Mouse (Mus musculus) neural tube, embryonic 11.5 days (tissue): Measurements from ENCODE around the gene Lsm4. TPM values are rescaled to one million over a fixed set of nuclear protein-coding genes. Genes with fewer than 3 reads are reported as not detected.

Source experiments
- ATAC-seq: fragments of 200-750 bp; cut with Nextera tagmentation; 2 replicates; pipeline ENCODE4 v1.8.0; 2017; ENCODE audit warnings: moderate number of reproducible peaks, mild to moderate bottlenecking, moderate TSS enrichment, moderate library complexity; ENCODE audit not compliant: insufficient read depth, low FRiP score, low TSS enrichment
- DNase-seq: peaks from one replicate; pipeline ENCODE4 v3.0.0-alpha.2; 2015; ENCODE audit warnings: low spot score
- H3K27ac ChIP-seq: fragments of 300-500 bp; sonication (generic); 2 replicates; pipeline ENCODE4 v1.5.1; 2014; ENCODE audit warnings: low read depth, mild to moderate bottlenecking, low read length
- H3K27me3 ChIP-seq: fragments of 300-500 bp; sonication (generic); 2 replicates; pipeline ENCODE4 v1.6.1; 2014; ENCODE audit warnings: mild to moderate bottlenecking, low read length, mixed read lengths; ENCODE audit not compliant: control insufficient read depth, insufficient read depth
- H3K36me3 ChIP-seq: fragments of 300-500 bp; sonication (generic); 2 replicates; pipeline ENCODE4 v1.6.1; 2014; ENCODE audit warnings: mild to moderate bottlenecking, low read length, moderate library complexity, mixed read lengths; ENCODE audit not compliant: control insufficient read depth, insufficient read depth
- H3K4me1 ChIP-seq: fragments of 300-500 bp; sonication (generic); 2 replicates; pipeline ENCODE4 v1.6.1; 2014; ENCODE audit warnings: low read length, mixed read lengths; ENCODE audit not compliant: control insufficient read depth, insufficient read depth
- H3K4me2 ChIP-seq: fragments of 300-500 bp; sonication (generic); 2 replicates; pipeline ENCODE4 v1.6.1; 2014; ENCODE audit warnings: low read depth, mild to moderate bottlenecking, moderate library complexity
- H3K4me3 ChIP-seq: fragments of 300-500 bp; sonication (generic); 2 replicates; pipeline ENCODE4 v1.5.1; 2014; ENCODE audit warnings: low read depth, low read length
- H3K9ac ChIP-seq: fragments of 300-500 bp; sonication (generic); 2 replicates; pipeline ENCODE4 v1.6.1; 2014; ENCODE audit warnings: mild to moderate bottlenecking, low read length
- H3K9me3 ChIP-seq: fragments of 300-500 bp; sonication (generic); 2 replicates; pipeline ENCODE4 v1.6.1; 2016; ENCODE audit warnings: low read length; ENCODE audit not compliant: control insufficient read depth
- WGBS: fragments of 180-500 bp; shearing (Covaris S2); extraction: QIAGEN DNeasy Blood & Tissue Kit; methylation state at CpG from one replicate; pipeline ENCODE4 v1.1.7; 2014; 5-methylcytosine and 5-hydroxymethylcytosine counted together
- polyA plus RNA-seq: library from polyadenylated mRNA; unstranded; fragments of >200 nt; fragmentation: Nextera tagmentation; extraction: Ambion mirVana; gene quantifications from 2 replicates; pipeline ENCODE4 v1.2.1, GENCODE M21; 2014

Gene Lsm4
- polyA plus RNA-seq, 1 experiment from 2014 or later = 298 TPM

DNA sequence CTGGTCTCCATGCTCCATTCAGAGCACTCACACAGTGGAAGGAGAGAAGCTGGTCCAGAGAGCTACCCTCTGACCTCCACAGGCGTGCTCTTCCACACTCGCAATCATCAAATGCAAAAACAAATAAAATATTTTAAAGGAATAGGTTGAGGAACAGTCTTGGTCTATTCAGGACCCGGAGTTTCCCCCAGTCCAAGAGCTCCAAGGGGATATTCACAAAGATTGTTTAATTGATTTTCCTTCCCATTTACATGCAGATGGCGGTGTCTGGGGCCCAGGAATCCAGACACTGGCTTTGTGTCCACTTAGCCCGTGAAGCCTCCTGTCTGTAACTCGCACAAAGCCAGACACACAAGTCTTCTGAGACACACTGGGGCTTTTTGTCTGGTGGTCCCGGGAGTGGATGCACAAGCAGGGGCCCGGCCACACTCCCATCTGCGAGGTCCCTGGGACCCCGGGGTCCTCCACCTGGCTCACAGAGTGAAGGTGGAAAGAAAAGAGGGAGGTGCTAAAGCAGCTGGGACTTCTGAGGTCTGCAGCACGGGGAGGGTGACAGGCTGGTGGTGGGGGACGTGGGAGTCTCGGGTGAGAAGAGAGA lies 16.8 kb upstream of the Lsm4 start:
- Histone ChIP-seq H3K27me3 (no peaks in the 10 kb centered on the region), H3K9me3 (no peaks in the 10 kb centered on the region), H3K4me1 (peaks cover 37% of the 10 kb centered on the region), H3K36me3 (peaks cover 3% of the 10 kb centered on the region; the same call in 1 of the 2 replicates), H3K4me2 (peak overlapping the region; percentile 25), H3K9ac (peak overlapping the region; percentile 55), H3K4me3 (no peak overlapping the region), H3K27ac (peak overlapping the region; percentile 96)
- 32% methylated on average over 13 of the region's 13 CpGs for WGBS
- DNase-seq (peak; percentile 84), ATAC-seq (peak; percentile 53)

GRCm38 (mm10) chr8:70657214-70657613 lies 15.8 kb upstream of the Lsm4 start:
- Histone ChIP-seq H3K4me1 (peaks cover 37% of the 10 kb centered on the region), H3K4me2 (peak overlapping the region; percentile 90), H3K9me3 (no peaks in the 10 kb centered on the region), H3K27me3 (no peaks in the 10 kb centered on the region), H3K27ac (peak overlapping the region; percentile 96), H3K9ac (peak overlapping the region; percentile 95), H3K4me3 (peak overlapping the region; percentile 85), H3K36me3 (peaks cover 3% of the 10 kb centered on the region; the same call in 1 of the 2 replicates)
- no peak for DNase-seq
- 88% methylated on average over 3 of the region's 3 CpGs for WGBS
- ATAC-seq = no peak

- Histone ChIP-seq H3K27ac (peak overlapping the region; percentile 96), H3K4me2 (peak overlapping the region; percentile 90), H3K27me3 (no peaks in the 10 kb centered on the region), H3K9ac (peak overlapping the region; percentile 95), H3K4me3 (peak overlapping the region; percentile 85), H3K4me1 (peaks cover 35% of the 10 kb centered on the region), H3K36me3 (peaks cover 3% of the 10 kb centered on the region; the same call in 1 of the 2 replicates), H3K9me3 (no peaks in the 10 kb centered on the region)
- ATAC-seq (no peak), DNase-seq (no peak)
- 65% methylated on average over 2 of the region's 2 CpGs for WGBS
These were observed 15.3 kb upstream of the Lsm4 start for GRCm38 (mm10) chr8:70657739-70658138.

- DNase-seq (peak; percentile 31), ATAC-seq (no peak; the same call in 1 of the 2 replicates)
- WGBS = under 1% methylated on average over 31 of the region's 31 CpGs
- peaks cover 3% of the 10 kb centered on the region; the same call in 1 of the 2 replicates for H3K36me3 ChIP-seq
- peak overlapping the region; percentile 90 for H3K4me2 ChIP-seq
- peaks cover 34% of the 10 kb centered on the region for H3K4me1 ChIP-seq
- H3K4me3 ChIP-seq = peak overlapping the region; percentile 85
- peak overlapping the region; percentile 96 for H3K27ac ChIP-seq
- no peaks in the 10 kb centered on the region for H3K27me3 ChIP-seq
- H3K9ac ChIP-seq = peak overlapping the region; percentile 95
- no peaks in the 10 kb centered on the region for H3K9me3 ChIP-seq
These were observed 14.0 kb upstream of the Lsm4 start for GRCm38 (mm10) chr8:70658897-70659603.

GRCm38 (mm10) chr8:70659604-70660272 lies 13.3 kb upstream of the Lsm4 start:
- Histone ChIP-seq H3K4me2 (peak overlapping the region; percentile 90), H3K9ac (peak overlapping the region; percentile 95), H3K27ac (peak overlapping the region; percentile 96), H3K4me3 (peak overlapping the region; percentile 85), H3K27me3 (no peaks in the 10 kb centered on the region), H3K9me3 (no peaks in the 10 kb centered on the region), H3K4me1 (peaks cover 29% of the 10 kb centered on the region), H3K36me3 (no peaks in the 10 kb centered on the region)
- WGBS = 1% methylated on average over 43 of the region's 44 CpGs
- ATAC-seq = peak; percentile 79
- peak; percentile 96 for DNase-seq

GRCm38 (mm10) chr8:70660273-70660725 lies 12.7 kb upstream of the Lsm4 start, which contains the start of gene Pgpep1:
Gene Pgpep1 (minus strand): TSS chr8:70660388.
- Histone ChIP-seq H3K4me3 (peak within 1 kb of the TSS; percentile 85), H3K9ac (peak within 1 kb of the TSS; percentile 95), H3K4me1 (peaks cover 24% of the 10 kb centered on the region), H3K9me3 (no peaks in the 10 kb centered on the region), H3K4me2 (peak within 1 kb of the TSS; percentile 90), H3K36me3 (no peaks in the 10 kb centered on the region), H3K27me3 (no peaks in the 10 kb centered on the region), H3K27ac (peak within 1 kb of the TSS; percentile 96)
- ATAC-seq (peak; percentile 18; the same call in 1 of the 2 replicates), DNase-seq (peak; percentile 47)
- WGBS = 4% methylated on average over 14 of the region's 14 CpGs

- Histone ChIP-seq H3K27me3 (no peaks in the 10 kb centered on the region), H3K4me1 (peaks cover 9% of the 10 kb centered on the region), H3K36me3 (no peaks in the 10 kb centered on the region), H3K27ac (no peak overlapping the region), H3K9ac (no peak overlapping the region), H3K4me3 (no peak overlapping the region), H3K9me3 (no peaks in the 10 kb centered on the region), H3K4me2 (no peak overlapping the region)
- no peak for ATAC-seq
- 51% methylated on average over 4 of the region's 4 CpGs for WGBS
- DNase-seq = no peak
These were observed 9.4 kb upstream of the Lsm4 start for GRCm38 (mm10) chr8:70663691-70664090.

GRCm38 (mm10) chr8:70664631-70665030 lies 8.4 kb upstream of the Lsm4 start:
- H3K4me1 ChIP-seq = peaks cover 6% of the 10 kb centered on the region
- H3K4me2 ChIP-seq = no peak overlapping the region
- H3K36me3 ChIP-seq = no peaks in the 10 kb centered on the region
- DNase-seq (no peak), ATAC-seq (no peak)
- no peaks in the 10 kb centered on the region for H3K27me3 ChIP-seq
- no peak overlapping the region for H3K27ac ChIP-seq
- H3K4me3 ChIP-seq = no peak overlapping the region
- H3K9ac ChIP-seq = no peak overlapping the region
- no peaks in the 10 kb centered on the region for H3K9me3 ChIP-seq
- WGBS = 86% methylated on average over 3 of the region's 3 CpGs
